Mouse (Mus musculus): ENCODE measurements around the gene Ifitm2. TPM values are rescaled to one million over a fixed set of nuclear protein-coding genes. Genes with fewer than 3 reads are reported as not detected.

The Ifitm2 gene
- 168 TPM for polyA plus RNA-seq (2014; fragmentation: Illumina TruSeq; extraction: RNeasy Lipid Tissue Mini Kit (QIAGEN cat#74804); ENCODE audit: low read depth, low replicate concordance)

DNA sequence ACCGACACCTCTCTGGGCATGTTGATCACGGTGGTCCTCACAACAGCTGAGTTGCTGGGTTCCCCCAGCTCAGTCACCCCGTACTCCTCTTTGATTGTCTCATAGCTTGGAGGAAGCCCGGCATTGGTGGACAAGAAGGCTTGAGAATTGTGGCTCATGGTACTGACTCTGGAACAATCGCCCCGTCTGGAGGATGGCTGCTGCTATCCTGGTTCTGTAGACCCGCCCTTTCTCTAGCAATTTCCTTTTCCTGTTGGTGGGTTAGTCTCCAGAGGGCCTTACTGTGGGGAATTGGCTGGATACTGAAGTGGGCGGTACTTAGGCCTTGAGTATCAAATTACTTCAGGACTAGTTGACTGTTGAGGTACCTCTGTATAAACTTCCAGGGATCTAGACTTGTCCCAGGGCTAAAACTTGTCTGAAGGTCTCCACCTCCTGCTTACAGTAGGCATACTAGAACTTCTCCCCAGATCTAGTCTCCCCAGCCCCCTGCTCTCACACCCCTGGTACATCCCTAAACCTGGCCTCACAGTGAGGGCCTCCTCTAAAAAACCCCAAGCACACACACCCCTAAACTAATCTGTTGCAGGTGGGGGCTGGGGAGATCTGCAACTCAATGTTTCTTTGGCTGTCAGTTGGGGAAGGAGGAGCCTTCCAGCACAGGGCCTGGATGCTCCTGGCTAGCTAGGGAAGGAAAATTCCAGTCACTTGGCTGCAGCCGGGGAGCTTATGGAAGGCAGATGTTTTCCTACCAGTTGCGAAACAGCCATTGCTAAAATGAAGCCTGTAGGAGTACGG lies at the start of gene Ifitm2, which contains the start of gene Gm45717:
Gene Ifitm2, minus strand, starts transcription at position 230 of the 798 bp plus-strand sequence.
Gene Gm45717, minus strand, starts transcription at position 180 of the 798 bp plus-strand sequence.

DNA sequence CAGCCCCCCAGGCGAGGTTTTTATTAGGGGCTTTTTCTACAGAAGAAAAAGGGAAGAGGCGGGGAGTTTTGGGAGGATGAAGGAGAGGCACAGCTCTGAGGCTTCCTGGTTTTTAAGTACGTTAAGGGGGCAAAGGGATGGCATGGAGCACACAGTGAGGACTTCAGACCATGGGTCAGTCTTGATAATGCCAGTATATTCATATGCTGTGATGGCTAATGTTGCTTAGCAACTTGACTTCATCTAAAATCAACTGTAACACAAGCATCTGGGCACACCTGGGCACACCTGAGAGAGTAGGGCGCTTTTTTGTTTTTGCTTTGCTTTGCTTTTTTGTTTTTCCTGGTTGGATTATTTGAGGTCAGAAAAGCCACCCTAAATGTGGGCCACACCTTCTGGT lies 11.1 kb upstream of the Ifitm2 start, which contains the start of gene Ifitm1:
Gene Ifitm1, plus strand, starts transcription at position 301 of the 400 bp plus-strand sequence.

DNA sequence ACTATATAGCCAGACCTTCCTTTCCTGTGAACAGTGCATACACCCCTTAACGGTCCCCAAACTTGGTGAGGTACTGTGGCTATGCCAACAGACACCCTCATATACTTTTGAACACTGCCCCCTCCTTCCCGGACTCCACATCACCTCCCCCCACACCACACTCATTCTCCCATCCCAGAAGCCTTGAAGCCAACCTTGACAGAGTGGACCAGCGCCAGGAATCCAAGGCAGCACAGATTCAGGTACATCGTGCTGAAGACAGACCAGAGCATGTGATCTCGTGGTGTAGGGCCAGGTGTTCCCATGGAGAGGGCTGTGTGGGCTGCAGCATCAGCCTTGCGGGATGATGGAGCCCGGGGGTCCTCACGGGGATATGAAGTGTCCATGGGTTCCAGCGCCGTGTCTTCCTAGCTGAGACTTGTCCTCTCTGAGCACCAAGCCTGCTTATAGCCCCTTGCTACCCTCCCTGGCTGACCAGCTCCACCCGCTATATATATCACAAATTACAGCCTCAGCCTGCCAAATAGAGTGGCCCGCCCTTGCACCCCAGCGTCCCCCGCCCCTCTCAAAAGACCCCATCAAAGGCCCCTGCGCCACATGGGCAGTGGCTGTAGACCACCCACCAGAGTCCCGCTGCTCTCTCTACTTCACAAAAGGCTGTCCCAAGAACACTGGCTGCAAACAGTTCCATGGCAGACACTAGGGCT lies 5.8 kb downstream of the Ifitm2 start, which contains the start of gene Ifitm5:
Gene Ifitm5, minus strand, starts transcription at position 468 of the 707 bp plus-strand sequence.

DNA sequence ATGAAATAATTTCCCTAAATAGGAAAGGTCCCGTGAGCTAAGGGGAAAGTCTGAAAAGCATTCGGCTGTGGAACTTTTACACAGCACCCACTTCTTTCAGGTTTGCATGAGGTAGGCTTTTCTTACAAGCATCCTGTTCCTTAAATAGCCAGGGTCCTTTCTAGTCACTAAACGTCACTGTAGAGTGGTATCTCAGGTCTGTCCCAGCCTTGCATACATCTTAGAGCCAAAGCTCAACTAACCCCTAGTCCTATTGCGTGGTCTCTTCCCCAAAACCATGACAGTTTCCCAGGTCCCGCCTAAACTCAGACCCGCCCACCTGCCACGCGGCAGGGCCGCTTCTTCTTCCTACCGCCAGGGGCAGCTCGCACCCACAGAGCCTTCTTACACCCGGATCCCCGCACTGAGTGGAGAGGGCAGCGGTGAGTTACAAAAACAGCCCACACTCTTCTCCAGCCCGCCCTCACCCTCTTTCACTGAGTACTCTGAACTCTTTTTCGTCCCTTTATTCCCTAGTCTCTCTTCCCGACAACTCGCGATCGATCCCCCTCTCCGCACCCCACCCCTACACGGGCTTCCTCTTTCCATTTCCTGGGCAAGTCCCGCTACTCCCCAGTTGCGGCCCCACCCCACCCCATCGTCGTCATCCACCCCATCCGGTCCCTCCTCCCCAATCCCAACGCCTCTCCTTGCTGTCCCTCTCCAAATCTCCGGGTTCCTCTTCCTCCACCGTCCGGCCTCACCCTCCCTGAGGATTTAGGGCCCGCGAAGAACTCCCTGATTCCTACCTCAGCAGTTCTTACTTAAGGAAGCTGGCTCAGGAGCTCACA lies 14.3 kb downstream of the Ifitm2 start, which contains the start of gene Pgghg:
Gene Pgghg, plus strand, starts transcription at position 170 of the 830 bp plus-strand sequence.

DNA sequence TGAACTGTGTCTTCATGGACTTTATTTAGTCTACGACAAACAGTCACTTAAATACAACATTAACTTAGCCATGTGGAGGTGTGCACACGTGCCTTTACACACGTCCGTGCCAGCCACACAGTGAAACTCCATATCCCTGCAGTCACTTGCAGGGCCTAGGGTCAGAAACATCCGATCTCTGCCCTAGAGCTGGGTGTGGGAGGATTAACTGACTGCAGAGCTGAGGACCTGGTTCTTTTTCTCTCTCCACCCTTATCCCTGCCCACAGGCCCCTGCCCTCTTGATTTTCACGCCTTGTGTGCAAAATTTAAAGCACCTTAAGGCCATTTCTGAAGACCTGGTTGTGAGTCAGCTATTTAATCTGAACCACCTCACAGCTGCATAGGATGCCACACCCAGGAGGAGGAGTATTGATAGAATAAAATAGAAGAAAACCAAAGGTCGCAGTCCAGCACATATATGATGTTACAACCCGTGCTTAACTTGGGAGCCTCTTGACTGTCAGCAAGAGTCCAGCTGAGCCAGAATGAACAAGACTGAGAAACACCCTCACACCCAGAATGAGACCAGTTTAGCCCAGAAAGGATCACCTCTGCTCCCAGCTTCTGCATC lies 35.3 kb downstream of the Ifitm2 start, which contains the start of gene Nlrp6:
Gene Nlrp6, plus strand, starts transcription at position 485 of the 612 bp plus-strand sequence.

Other genes starting within 250 kb of the Ifitm2 start
- 21.8 TPM for gene Cyp2e1, start 192.2 kb downstream of the Ifitm2 start, polyA plus RNA-seq (2014; fragmentation: Illumina TruSeq; extraction: RNeasy Lipid Tissue Mini Kit (QIAGEN cat#74804); ENCODE audit: low read depth, low replicate concordance)
- gene Syce1, start 168.1 kb downstream of the Ifitm2 start, polyA plus RNA-seq (2014; fragmentation: Illumina TruSeq; extraction: RNeasy Lipid Tissue Mini Kit (QIAGEN cat#74804); ENCODE audit: low read depth, low replicate concordance) = not detected
- gene Zfp941, start 133.8 kb downstream of the Ifitm2 start, polyA plus RNA-seq (2014; fragmentation: Illumina TruSeq; extraction: RNeasy Lipid Tissue Mini Kit (QIAGEN cat#74804); ENCODE audit: low read depth, low replicate concordance) = 0.18 TPM
- 1.8 TPM for gene Urah, start 121.0 kb downstream of the Ifitm2 start, polyA plus RNA-seq (2014; fragmentation: Illumina TruSeq; extraction: RNeasy Lipid Tissue Mini Kit (QIAGEN cat#74804); ENCODE audit: low read depth, low replicate concordance)
- gene Scgb1c1, start 110.4 kb downstream of the Ifitm2 start, polyA plus RNA-seq (2014; fragmentation: Illumina TruSeq; extraction: RNeasy Lipid Tissue Mini Kit (QIAGEN cat#74804); ENCODE audit: low read depth, low replicate concordance) = 35.3 TPM
- not detected for gene Odf3, start 108.2 kb downstream of the Ifitm2 start, polyA plus RNA-seq (2014; fragmentation: Illumina TruSeq; extraction: RNeasy Lipid Tissue Mini Kit (QIAGEN cat#74804); ENCODE audit: low read depth, low replicate concordance)
- not detected for gene Gm45785, start 99.7 kb downstream of the Ifitm2 start, polyA plus RNA-seq (2014; fragmentation: Illumina TruSeq; extraction: RNeasy Lipid Tissue Mini Kit (QIAGEN cat#74804); ENCODE audit: low read depth, low replicate concordance)
- gene Ric8a, start 99.0 kb downstream of the Ifitm2 start, polyA plus RNA-seq (2014; fragmentation: Illumina TruSeq; extraction: RNeasy Lipid Tissue Mini Kit (QIAGEN cat#74804); ENCODE audit: low read depth, low replicate concordance) = 22.6 TPM
- gene Bet1l, start 98.4 kb downstream of the Ifitm2 start, polyA plus RNA-seq (2014; fragmentation: Illumina TruSeq; extraction: RNeasy Lipid Tissue Mini Kit (QIAGEN cat#74804); ENCODE audit: low read depth, low replicate concordance) = 12.4 TPM
- 93.8 TPM for gene Psmd13, start 74.0 kb downstream of the Ifitm2 start, polyA plus RNA-seq (2014; fragmentation: Illumina TruSeq; extraction: RNeasy Lipid Tissue Mini Kit (QIAGEN cat#74804); ENCODE audit: low read depth, low replicate concordance)
- 77.7 TPM for gene Sirt3, start 73.7 kb downstream of the Ifitm2 start, polyA plus RNA-seq (2014; fragmentation: Illumina TruSeq; extraction: RNeasy Lipid Tissue Mini Kit (QIAGEN cat#74804); ENCODE audit: low read depth, low replicate concordance)
- 3,602 TPM for gene Cox8b, start 55.5 kb downstream of the Ifitm2 start, polyA plus RNA-seq (2014; fragmentation: Illumina TruSeq; extraction: RNeasy Lipid Tissue Mini Kit (QIAGEN cat#74804); ENCODE audit: low read depth, low replicate concordance)
- not detected for gene Nlrp6, start 35.1 kb downstream of the Ifitm2 start, polyA plus RNA-seq (2014; fragmentation: Illumina TruSeq; extraction: RNeasy Lipid Tissue Mini Kit (QIAGEN cat#74804); ENCODE audit: low read depth, low replicate concordance)
- gene Pgghg, start 14.6 kb downstream of the Ifitm2 start, polyA plus RNA-seq (2014; fragmentation: Illumina TruSeq; extraction: RNeasy Lipid Tissue Mini Kit (QIAGEN cat#74804); ENCODE audit: low read depth, low replicate concordance) = 6.1 TPM
- 0.92 TPM for gene Ifitm5, start 5.7 kb downstream of the Ifitm2 start, polyA plus RNA-seq (2014; fragmentation: Illumina TruSeq; extraction: RNeasy Lipid Tissue Mini Kit (QIAGEN cat#74804); ENCODE audit: low read depth, low replicate concordance)
- not detected for gene Gm45717, start 50 bp downstream of the Ifitm2 start, polyA plus RNA-seq (2014; fragmentation: Illumina TruSeq; extraction: RNeasy Lipid Tissue Mini Kit (QIAGEN cat#74804); ENCODE audit: low read depth, low replicate concordance)
- gene Ifitm1, start 11.2 kb upstream of the Ifitm2 start, polyA plus RNA-seq (2014; fragmentation: Illumina TruSeq; extraction: RNeasy Lipid Tissue Mini Kit (QIAGEN cat#74804); ENCODE audit: low read depth, low replicate concordance) = 10.8 TPM
- gene Ifitm3, start 54.8 kb upstream of the Ifitm2 start, polyA plus RNA-seq (2014; fragmentation: Illumina TruSeq; extraction: RNeasy Lipid Tissue Mini Kit (QIAGEN cat#74804); ENCODE audit: low read depth, low replicate concordance) = 220 TPM
- 0.84 TPM for gene Ifitm6, start 61.9 kb upstream of the Ifitm2 start, polyA plus RNA-seq (2014; fragmentation: Illumina TruSeq; extraction: RNeasy Lipid Tissue Mini Kit (QIAGEN cat#74804); ENCODE audit: low read depth, low replicate concordance)
- gene Gm17387, start 73.1 kb upstream of the Ifitm2 start, polyA plus RNA-seq (2014; fragmentation: Illumina TruSeq; extraction: RNeasy Lipid Tissue Mini Kit (QIAGEN cat#74804); ENCODE audit: low read depth, low replicate concordance) = not detected
- not detected for gene B4galnt4, start 105.1 kb upstream of the Ifitm2 start, polyA plus RNA-seq (2014; fragmentation: Illumina TruSeq; extraction: RNeasy Lipid Tissue Mini Kit (QIAGEN cat#74804); ENCODE audit: low read depth, low replicate concordance)
- gene Pkp3, start 122.2 kb upstream of the Ifitm2 start, polyA plus RNA-seq (2014; fragmentation: Illumina TruSeq; extraction: RNeasy Lipid Tissue Mini Kit (QIAGEN cat#74804); ENCODE audit: low read depth, low replicate concordance) = not detected
- 8.4 TPM for gene Sigirr, start 144.6 kb upstream of the Ifitm2 start, polyA plus RNA-seq (2014; fragmentation: Illumina TruSeq; extraction: RNeasy Lipid Tissue Mini Kit (QIAGEN cat#74804); ENCODE audit: low read depth, low replicate concordance)
- not detected for gene Ano9, start 161.8 kb upstream of the Ifitm2 start, polyA plus RNA-seq (2014; fragmentation: Illumina TruSeq; extraction: RNeasy Lipid Tissue Mini Kit (QIAGEN cat#74804); ENCODE audit: low read depth, low replicate concordance)
- gene Ptdss2, start 166.4 kb upstream of the Ifitm2 start, polyA plus RNA-seq (2014; fragmentation: Illumina TruSeq; extraction: RNeasy Lipid Tissue Mini Kit (QIAGEN cat#74804); ENCODE audit: low read depth, low replicate concordance) = 29.2 TPM
- 69.3 TPM for gene Rnh1, start 216.9 kb upstream of the Ifitm2 start, polyA plus RNA-seq (2014; fragmentation: Illumina TruSeq; extraction: RNeasy Lipid Tissue Mini Kit (QIAGEN cat#74804); ENCODE audit: low read depth, low replicate concordance)
- gene Hras, start 238.0 kb upstream of the Ifitm2 start, polyA plus RNA-seq (2014; fragmentation: Illumina TruSeq; extraction: RNeasy Lipid Tissue Mini Kit (QIAGEN cat#74804); ENCODE audit: low read depth, low replicate concordance) = 59.1 TPM
- gene Lrrc56, start 238.2 kb upstream of the Ifitm2 start, polyA plus RNA-seq (2014; fragmentation: Illumina TruSeq; extraction: RNeasy Lipid Tissue Mini Kit (QIAGEN cat#74804); ENCODE audit: low read depth, low replicate concordance) = 2.6 TPM